Mouse (Mus musculus): ENCODE measurements around the gene Eya3. TPM values are rescaled to one million over a fixed set of nuclear protein-coding genes. Genes with fewer than 3 reads are reported as not detected.

Gene Eya3
- total and polyA plus RNA-seq, 3 experiments = 21.7 to 270 (median 38.2) TPM

GRCm38 (mm10) chr4:132598861-132599260 lies 39.9 kb upstream of the Eya3 start:
- H3K9ac ChIP-seq (ENCODE audit: control insufficient read depth, low read depth, low read length, poor library complexity, severe bottlenecking) = no peak overlapping the region
- no peak overlapping the region for H3K4me3 ChIP-seq (ENCODE audit: control insufficient read depth in 1 of 2, insufficient read depth in 1 of 2, low read depth in 2 of 2, low read length in 2 of 2)
- no peak for DNase-seq (ENCODE audit: low read depth, low spot score)
- no peaks in the 10 kb centered on the region for H3K27me3 ChIP-seq (ENCODE audit: control insufficient read depth in 1 of 2, insufficient read depth in 2 of 2, low read length in 2 of 2)
- H3K4me1 ChIP-seq (ENCODE audit: control insufficient read depth in 1 of 2, insufficient read depth in 2 of 2, low read length in 2 of 2) = 0 out of 4 replicates have a peak, but pooled peaks cover 0 to 7% of the 10 kb centered on the region in 2 experiments
- H3K36me3 ChIP-seq (ENCODE audit: control insufficient read depth in 1 of 2, insufficient read depth in 2 of 2, low read length in 2 of 2) = no peaks in the 10 kb centered on the region
- no peaks in the 10 kb centered on the region for H3K9me3 ChIP-seq (replicated peaks; ENCODE audit: insufficient read depth, low read length)
- TF ChIP-seq ZKSCAN1 (IDR thresholded peaks at IDR 0.05; ENCODE audit: low read depth, low read length) (no peak), CHD1 (IDR thresholded peaks at IDR 0.05; ENCODE audit: low read depth, low read length) (no peak), CTCF (IDR thresholded peaks at IDR 0.05 in 2 of 3, conservative IDR thresholded peaks at IDR 0.05 in 1 of 3; ENCODE audit: control insufficient read depth in 1 of 3, insufficient read depth in 1 of 3, low read depth in 2 of 3, low read length in 3 of 3, poor library complexity in 1 of 3, severe bottlenecking in 1 of 3) (peak in 2 of 3 experiments; percentile 12 to 39; a peak in 3 of 6 replicates)
- H3K79me2 ChIP-seq (ENCODE audit: control insufficient read depth, insufficient read depth, low read length, poor library complexity) = no peaks in the 10 kb centered on the region
- H3K27ac ChIP-seq (ENCODE audit: control insufficient read depth, low read depth, low read length) = no peak overlapping the region

- Histone ChIP-seq H3K36me3 (ENCODE audit: control insufficient read depth in 1 of 2, insufficient read depth in 2 of 2, low read length in 2 of 2) (no peaks in the 10 kb centered on the region), H3K27me3 (ENCODE audit: control insufficient read depth in 1 of 2, insufficient read depth in 2 of 2, low read length in 2 of 2) (no peaks in the 10 kb centered on the region), H3K79me2 (ENCODE audit: control insufficient read depth, insufficient read depth, low read length, poor library complexity) (no peaks in the 10 kb centered on the region), H3K4me3 (ENCODE audit: control insufficient read depth in 1 of 2, insufficient read depth in 1 of 2, low read depth in 2 of 2, low read length in 2 of 2) (no peak overlapping the region), H3K4me1 (ENCODE audit: control insufficient read depth in 1 of 2, insufficient read depth in 2 of 2, low read length in 2 of 2) (0 out of 4 replicates have a peak, but pooled peaks cover 0 to 7% of the 10 kb centered on the region in 2 experiments), H3K9me3 (replicated peaks; ENCODE audit: insufficient read depth, low read length) (no peaks in the 10 kb centered on the region), H3K27ac (ENCODE audit: control insufficient read depth, low read depth, low read length) (no peak overlapping the region), H3K9ac (ENCODE audit: control insufficient read depth, low read depth, low read length, poor library complexity, severe bottlenecking) (no peak overlapping the region)
- TF ChIP-seq CTCF (IDR thresholded peaks at IDR 0.05 in 2 of 3, conservative IDR thresholded peaks at IDR 0.05 in 1 of 3; ENCODE audit: control insufficient read depth in 1 of 3, insufficient read depth in 1 of 3, low read depth in 2 of 3, low read length in 3 of 3, poor library complexity in 1 of 3, severe bottlenecking in 1 of 3) (no peak), USF2 (IDR thresholded peaks at IDR 0.05; ENCODE audit: borderline replicate concordance in 1 of 2, insufficient read depth in 1 of 2, low read depth in 1 of 2, low read length in 2 of 2) (no peak), BHLHE40 (IDR thresholded peaks at IDR 0.05; ENCODE audit: borderline replicate concordance, low read depth, low read length) (no peak), JUND (IDR thresholded peaks at IDR 0.05; ENCODE audit: low read depth, low read length) (no peak), KAT2A (conservative IDR thresholded peaks at IDR 0.05; ENCODE audit: low read depth, low read length) (no peak), MAZ (IDR thresholded peaks at IDR 0.05; ENCODE audit: low read depth, low read length) (no peak), ZNF384 (IDR thresholded peaks at IDR 0.05; ENCODE audit: low read depth, low read length) (no peak), MAFK (IDR thresholded peaks at IDR 0.05; ENCODE audit: borderline replicate concordance, low read depth, low read length) (no peak), EP300 (IDR thresholded peaks at IDR 0.05; ENCODE audit: low read depth in 1 of 2, low read length in 2 of 2) (no peak), CHD1 (IDR thresholded peaks at IDR 0.05; ENCODE audit: low read depth, low read length) (no peak), RAD21 (IDR thresholded peaks at IDR 0.05; ENCODE audit: low read depth, low read length) (no peak), POLR2A (IDR thresholded peaks at IDR 0.05; ENCODE audit: control insufficient read depth in 1 of 2, insufficient read depth in 1 of 2, low read depth in 1 of 2, low read length in 2 of 2, poor library complexity in 1 of 2) (no peak), USF1 (IDR thresholded peaks at IDR 0.05; ENCODE audit: low read depth, low read length) (no peak)
- DNase-seq (ENCODE audit: low read depth, low spot score) = no peak
Observed at GRCm38 (mm10) chr4:132599764-132600163, 39.0 kb upstream of the Eya3 start.
